Mouse (Mus musculus) kidney, adult 9 months (tissue): Measurements from ENCODE around the gene Pth1r.

Source experiments
- DNase-seq: peaks from one replicate; pipeline ENCODE4 v3.0.0; 2022

The Pth1r gene

DNA sequence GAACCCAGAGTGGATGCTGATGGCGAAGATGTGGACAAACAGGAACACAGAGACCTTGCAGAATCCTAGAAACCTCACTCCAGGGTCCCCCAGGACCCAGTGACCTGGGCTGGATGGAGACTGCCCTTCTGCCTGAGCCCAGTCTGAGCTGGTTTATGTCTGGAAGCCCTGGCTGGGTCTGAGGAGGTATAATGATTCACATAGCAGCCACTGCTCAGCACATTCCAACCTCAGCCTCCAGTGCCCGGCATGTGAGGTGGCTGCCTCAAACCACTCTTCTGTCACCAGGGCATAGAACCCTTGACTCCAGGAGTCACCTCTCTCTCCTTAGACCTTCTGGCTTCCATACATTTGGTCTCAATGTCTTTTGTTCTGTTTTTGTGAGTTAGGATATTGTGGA is 1.5 kb upstream of the Pth1r start:
- peak; percentile 90 for DNase-seq

DNA sequence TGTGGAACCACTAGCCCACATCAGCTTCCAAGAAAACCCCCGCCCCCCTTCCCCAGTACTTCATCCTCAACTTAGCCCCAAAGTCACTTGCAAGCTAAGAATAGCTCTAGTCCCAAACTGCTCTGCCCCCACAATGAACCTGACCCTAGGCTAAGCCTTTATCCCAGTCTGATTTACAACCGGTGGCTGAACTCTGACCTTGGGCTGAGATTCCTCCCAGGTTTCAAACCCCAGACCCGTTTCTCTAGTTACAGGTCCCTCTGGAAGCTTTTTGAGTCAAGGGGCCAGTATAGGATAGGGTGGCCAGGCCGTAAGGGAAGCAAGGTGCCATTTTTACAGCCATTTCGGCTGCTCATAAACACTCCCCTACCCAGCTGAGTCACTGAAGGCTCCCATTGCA is 707 bp downstream of the Pth1r start:
- peak; percentile 58 for DNase-seq

DNA sequence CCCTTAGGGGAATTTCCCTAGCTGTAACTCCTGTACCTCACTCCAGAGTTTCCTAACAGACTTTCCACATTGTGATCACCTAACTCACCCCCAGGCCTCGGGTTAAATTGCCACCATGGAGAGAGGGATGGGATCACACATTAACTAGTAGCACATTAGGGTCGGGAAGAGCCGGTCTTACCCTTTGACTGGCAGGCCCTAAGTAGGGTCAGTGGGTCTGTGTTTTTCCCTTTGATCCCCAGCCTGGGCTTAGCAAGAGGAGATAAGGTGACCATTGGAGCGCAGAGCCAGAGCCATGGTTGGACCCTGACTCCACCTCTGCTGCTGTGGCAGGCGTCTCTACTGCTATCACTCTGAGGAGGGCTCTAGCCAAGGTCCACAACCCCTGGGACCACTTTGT is 1.2 kb downstream of the Pth1r start:
- DNase-seq, result peak; percentile 93

DNA sequence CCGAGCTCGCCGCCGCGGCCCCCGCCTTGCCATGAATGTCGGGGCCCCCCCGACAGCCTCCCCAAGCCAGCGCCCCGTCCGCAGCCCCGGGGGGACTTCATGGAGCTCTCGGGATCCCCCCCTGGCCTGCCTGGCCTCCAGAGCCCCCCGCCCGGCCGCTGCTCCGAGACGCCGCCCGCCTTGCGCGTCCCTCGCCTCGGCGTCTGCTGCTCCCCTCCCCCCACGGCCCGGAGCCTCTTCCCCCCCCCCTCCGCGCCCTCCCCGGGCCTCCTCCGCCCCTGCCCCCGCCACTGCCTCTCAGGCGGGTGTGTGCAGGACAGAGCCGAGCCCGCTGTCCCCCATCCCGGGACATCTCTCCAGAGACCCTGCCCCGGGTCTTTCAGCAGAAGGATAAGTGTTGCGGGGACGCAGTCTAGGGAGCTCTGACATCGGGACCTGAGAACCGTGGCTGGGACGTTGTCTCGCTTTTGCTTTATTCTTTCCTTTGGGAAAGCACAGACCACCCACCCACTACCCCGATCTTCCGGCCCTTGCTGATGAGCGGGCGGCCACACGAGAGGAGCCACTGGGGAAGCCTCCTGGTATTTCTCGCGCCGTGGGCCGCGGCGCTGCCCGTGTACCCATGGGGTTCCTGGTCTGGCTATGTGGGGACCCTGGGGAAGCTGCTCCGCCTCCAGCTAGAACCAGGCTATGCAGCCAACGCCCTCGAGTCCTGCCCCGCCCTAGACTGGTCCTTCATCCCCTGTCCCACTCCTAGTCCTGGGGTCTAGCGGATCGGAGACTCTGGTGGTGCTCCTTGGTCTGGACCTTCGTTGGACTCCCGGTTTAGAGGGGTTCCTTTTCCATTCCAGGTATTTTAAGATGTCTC is 3.3 kb downstream of the Pth1r start:
- peak; percentile 33 for DNase-seq

DNA sequence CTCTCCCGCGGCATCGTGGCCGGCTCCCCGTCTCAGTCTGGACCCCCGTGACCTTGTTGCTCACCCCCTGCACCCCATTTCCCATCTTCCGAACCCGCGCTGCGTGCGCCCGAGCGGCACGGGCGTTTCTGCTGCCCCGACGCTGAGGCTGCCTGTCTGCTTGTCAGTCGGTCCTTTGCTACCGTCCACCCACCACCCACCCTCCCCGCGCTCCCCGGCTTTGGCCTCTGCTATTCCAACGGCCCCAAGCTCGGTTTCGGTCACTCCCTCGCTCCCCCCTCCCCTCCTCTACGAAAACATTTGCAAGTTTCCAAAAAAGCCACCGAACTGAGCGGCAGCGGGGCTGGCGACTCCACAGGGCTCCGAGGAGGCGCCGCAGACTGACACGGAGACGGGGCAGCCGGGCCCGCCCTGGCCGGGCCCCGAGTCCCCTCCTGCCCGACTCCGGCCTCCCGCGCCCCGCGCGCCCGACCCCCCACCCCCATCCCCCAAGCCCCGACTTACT is 3.9 kb downstream of the Pth1r start:
- peak; percentile 34 for DNase-seq

DNA sequence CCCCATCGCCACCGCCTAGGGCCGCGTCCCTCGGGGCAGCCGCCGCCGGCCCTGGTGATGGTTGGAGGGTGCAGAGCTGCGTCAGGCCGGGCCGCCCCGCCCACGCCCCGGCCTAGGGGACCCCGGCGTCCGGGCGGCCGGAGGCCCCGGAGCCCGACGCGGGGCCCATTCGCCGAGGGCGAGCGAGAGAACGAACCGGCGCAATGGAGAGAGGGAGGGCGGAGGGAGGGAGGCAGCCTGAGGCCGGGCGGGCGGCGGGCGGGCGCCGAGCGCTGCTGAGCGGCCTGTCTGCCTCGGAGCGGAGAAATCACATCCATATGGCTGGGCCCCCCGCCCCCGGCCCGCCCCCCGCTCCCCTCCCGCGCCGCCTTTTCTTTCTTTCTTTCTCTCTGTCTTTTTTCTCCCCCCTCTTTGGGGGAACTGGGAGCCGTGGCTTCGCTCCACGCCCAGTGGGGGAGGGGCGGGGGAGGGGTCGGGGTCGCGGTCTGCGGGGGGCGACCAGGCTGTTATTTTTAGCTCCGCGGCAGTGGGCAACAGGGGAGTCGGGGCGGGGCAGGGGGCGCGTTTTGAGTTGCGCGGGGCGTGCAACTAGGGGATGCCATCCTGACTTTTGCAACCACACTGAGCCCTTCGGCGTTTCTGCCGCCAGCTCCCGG is 4.5 kb downstream of the Pth1r start:
- no peak for DNase-seq

DNA sequence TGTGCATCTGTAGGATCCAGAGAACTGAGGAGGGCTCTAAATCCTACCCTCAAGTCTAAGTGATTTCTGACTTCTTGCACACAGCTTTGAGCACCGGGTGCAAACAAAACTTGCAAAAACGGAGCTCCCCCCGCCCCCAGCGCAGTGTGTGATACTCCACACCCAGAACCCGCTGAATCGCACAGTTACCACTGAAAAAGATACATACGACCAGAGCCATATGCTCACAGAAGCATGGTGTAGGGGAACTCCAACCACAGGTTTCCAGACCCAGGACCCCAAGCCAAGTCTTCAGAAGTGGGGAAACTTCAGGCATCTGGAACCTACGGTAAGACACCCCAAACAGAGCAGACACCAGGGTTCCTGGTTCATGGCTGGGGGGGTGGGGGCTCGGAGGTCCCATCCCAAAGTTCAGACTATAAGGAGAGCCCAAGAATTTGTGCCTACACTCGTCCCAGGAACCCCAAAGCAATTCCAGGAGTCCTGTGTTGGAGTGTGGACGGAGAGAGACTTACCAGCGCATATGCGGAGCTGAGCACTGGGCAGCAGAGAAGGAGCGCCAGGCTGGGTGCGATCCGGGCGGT is 5.1 kb downstream of the Pth1r start, which contains the start of gene Myl3:
TSS of gene Myl3 (plus strand) at position 151 of the 584 bp plus-strand sequence.
- DNase-seq, result peak; percentile 42

DNA sequence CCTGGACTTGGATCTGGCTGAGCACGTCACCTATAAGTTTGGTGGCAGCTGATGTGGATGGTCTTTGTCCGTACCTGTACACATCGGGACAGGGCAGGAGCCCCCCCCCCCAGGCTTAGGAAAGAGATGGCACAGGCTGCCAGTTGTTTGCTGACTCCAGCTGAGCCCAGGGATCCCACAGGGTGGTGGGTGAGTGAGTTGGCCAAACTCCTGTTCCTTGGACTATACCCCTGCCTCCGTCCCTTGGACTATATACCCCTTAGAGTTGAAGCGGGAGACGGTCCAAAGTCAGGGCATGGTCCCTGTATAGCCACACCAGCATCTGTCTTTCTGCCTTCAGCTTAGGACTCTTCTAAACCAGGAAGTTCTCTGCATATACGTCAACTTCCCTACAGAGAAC is 7.0 kb downstream of the Pth1r start:
- peak; percentile 70 for DNase-seq

DNA sequence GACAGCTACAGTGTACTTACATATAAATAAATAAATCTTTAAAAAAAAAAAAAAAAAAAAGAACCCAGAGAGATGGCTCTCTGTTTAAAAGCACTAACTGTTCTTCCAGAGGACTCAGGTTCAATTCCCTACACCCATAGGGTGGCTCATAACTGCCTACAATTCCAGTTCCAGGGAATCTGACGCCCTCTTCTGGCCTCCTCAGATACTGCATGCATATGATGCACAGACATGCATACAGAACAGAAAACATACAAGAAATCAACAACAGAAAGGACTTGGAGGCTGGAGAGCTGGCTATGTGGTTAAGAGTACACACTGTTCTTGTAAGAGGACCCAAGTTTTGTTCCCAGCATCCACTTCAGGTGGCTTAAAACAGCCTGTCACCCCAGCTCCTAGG is 8.9 kb downstream of the Pth1r start:
- DNase-seq, result peak; percentile 57

DNA sequence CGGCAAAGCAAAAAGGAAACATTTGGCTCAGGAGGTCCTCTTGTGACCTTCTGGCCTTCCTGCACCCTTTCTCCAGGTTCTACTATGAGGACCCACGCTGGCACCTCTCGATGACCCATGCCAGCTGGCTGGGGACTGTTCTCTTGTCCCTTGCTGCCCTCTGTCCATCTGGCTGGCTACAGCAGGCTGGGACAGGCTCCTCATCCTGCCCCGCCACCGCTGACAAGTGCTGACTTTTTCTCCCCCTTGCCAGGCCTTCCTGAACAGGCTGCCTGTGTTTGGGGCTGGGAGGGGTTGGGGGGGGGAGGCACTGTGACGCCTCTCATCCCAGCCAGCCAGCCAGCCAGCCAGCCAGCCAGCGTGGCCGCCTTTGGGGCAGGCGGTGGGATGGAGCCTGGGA is 10.6 kb downstream of the Pth1r start:
- DNase-seq, result no peak

DNA sequence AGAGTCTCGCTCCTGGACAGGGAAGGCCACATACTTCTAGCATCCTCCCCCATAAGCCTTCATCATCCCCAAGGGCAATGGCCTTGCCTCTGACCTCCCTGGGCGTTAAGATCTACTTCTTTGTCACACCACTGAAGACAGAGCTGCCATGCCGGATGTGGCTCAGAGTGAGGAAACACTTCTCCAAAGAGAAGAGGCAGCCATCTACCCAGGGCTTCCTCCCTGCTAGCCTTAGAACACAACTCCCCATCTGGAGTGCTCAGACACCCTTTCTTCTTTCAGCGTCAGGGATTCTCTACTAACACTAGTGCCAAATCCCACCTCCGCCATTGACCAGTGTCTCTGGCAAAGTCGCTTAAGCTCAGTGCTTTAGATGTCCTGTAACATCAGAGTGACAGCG is 12.8 kb downstream of the Pth1r start:
- no peak for DNase-seq

DNA sequence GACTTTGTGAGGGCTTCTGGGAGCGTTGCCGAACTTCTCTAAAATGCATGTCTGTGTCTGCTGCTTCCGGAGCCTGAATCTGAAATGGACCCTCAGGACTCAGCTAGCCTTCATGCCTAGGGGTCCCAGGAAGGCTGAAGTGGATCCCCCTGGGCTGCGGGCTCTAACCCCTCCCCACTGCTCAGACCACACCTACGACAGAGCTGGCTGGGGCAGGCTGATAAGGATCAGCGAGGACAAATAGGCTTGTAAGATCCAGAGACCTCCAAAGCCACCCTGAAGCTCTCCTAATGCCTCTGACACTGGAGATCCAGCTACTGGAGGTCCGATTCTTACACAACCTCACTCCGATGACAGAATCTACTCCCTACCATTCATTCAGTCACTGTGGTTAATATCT is 13.8 kb downstream of the Pth1r start:
- no peak for DNase-seq

DNA sequence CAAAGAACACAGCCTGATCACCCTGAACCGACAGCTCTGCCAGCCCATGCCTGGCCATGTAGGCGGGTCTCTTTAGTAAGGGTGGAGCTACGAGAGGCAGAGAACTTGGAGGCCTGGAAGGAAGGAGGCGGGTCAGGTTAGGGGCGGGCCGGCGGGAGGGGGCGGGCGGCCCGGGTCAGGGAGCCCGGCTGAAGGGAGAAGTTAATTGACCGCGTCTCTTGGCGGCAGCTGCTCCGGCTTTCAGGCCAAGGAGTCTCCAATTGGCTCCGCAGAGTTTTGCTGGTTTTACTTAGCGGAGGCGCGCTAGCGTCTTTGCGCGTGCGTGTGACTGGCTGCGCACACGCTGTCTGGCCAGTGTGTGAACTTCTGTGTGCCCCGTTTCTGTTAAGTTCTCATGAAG is 14.3 kb downstream of the Pth1r start:
- DNase-seq, result peak; percentile 93

DNA sequence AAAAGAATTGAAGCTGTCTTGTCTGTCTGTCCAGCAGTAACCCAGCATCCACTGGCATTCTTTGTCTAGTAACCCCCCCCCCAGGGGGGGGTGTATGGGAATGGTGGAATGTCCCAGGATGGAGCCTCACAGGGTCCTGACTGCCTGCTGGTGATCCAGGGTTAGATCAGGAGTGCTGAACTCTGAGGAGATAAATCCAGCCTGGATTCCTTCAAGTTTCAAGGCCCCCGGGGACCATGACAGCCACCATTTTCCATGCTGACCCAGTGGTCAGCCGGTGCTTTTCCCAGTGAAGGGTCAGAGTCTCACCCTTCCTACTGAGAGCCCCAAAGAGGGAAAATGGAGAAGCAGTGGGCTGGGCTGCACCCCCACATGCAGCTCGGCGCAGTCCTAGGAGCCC is 15.1 kb downstream of the Pth1r start:
- DNase-seq, result no peak

DNA sequence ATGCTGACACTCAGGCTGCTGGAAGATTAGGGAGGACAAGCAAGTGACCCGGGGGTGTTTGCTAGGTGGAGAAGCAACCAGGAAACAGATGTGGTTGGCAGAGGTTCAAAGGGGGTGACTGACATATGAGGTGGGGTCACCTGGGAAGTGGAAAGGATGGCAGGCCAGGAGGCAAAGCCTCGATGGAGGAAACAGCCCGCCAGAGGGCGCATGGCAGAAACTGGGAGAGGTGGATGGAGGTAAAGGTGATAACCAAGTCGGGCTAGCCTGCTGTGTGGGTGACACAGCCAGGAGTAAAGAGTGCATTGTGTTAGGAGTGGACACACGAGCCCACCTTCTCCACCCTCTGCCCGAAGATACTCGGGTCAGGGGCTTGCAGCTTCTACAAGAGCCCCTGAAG is 17.1 kb downstream of the Pth1r start:
- DNase-seq, result no peak

DNA sequence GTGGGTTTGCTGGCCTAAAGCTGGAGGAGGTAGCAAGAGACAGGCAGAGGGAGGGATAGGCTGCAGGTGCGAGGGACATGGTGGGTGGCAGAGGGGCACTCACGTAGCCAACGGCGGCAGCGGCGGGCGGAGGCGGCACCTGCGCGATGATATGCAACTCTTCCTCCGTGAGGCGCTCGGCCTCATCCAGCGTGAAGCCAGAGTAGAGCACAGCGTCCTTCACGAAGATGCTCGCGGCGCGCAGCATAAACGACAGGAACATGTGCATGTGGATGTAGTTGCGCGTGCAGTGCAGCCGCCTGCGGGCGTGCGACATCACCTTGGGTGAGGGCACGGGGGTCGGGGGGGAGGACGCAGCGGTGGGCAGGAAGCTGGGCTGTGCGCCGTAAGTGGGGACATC is 20.1 kb downstream of the Pth1r start:
- DNase-seq, result no peak

DNA sequence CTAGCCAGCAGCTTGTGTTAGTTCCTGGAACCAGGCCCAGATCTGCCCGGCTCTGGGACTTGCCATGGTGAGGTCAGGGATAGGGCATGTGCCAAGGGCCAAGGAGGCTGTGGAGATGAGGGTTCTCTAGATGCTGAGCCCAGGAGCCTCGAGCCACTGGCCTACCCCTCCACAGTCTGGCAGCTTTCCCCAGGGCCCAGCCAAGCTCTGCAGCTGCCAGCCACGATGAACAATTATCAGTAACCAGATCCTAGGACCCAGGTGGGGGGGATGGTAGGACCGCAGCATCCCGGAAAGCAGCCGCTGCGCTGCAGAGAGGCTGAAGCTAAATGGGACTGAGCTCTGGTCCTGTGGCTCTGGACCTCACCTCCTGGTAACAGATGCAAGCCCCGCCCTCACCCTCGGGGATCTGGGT is 21.2 kb downstream of the Pth1r start:
- peak; percentile 62 for DNase-seq

DNA sequence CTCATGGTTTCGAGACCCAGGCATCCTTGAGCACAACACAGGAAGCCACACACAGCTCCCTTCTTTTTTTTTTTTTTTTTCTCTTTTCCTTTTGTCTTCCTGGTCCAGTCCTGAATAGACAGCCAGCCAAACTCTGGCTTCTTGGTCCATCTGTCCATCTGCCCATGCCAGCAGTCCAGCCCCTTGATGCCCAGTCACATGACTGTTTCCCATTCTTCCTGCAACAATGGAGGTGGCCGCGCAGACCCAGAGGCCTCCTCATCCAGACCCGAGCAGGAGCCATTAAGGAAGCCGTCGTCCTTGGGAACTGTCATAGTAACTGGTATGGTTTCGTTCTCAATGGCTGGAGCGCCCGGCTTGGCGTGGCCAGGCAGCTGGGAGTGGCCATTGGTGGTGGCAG is 24.9 kb downstream of the Pth1r start:
- no peak for DNase-seq

DNA sequence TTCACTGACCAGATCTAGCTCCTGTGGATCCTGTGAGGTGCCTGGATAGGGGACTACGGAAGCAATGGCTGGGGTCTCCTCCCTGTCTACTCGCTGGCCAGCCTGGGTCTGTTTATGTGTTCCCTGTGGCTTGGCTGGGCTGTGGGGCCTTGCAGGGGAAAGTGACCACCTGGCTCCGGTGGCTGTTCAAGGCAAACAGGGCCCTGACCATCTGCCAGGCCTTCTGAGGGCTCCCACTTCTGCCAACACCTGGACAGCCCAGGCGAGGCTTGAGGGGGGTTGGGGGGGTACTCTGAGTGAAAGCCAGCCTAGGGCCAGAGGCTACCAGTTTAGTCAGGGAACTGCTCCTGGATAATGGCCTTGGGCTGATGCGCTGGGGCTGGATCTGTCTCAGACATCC is 27.0 kb downstream of the Pth1r start:
- DNase-seq, result no peak

DNA sequence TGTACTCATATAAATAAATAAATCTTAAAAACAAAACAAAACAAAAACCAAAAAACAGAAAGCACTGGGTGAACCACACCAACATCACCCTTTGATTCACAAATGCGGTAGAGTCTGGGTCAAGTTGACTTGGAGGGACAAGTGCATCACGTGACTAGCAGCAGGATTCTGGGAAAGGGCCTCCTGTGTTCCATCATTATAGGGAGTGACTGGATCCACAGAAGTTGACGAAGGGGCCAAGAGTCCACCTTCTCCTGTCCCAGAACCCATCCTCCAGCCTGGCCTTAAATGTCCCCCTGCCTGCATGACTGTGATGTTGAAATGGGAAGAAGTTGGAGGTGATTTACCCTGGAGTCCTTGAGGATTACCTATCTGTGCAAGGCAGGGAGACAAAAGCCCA is 28.1 kb downstream of the Pth1r start:
- no peak for DNase-seq

DNA sequence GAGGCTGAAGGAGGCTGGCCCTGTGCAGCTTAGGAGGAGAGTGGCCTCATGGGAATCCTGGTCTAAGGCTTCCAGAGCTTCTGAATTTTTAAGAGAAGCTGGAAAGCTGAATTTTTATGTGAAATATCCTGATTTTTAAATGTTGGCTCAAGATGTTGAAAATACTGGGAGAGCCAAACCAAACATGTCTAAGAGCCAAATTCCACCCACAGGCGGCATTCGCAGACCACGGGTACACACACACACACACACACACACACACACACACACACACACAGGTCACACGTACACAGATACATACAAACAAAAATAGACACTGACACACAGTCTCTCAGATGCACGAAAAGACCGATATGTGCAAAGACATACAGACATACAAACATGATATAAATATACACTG is 28.9 kb downstream of the Pth1r start:
- DNase-seq, result no peak

DNA sequence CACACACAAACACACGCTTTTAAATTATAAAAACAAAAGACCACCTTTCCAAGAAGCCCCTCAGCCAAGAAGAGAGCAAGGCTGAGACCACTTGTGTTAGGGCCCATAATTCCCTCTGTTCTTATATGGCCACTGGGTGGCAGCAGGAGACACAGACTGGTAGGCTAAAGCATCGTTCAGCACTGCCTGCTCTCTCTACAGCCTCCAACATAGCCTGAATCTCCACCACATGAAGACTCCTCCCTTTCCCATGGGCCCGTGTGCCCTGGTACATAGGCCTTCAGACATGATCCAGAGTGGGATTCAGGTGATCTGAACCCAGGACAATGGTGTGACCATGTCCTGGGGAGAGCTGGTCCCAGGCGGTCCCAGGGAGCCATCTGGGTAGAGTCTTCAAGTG is 30.2 kb downstream of the Pth1r start:
- DNase-seq, result peak; percentile 80

DNA sequence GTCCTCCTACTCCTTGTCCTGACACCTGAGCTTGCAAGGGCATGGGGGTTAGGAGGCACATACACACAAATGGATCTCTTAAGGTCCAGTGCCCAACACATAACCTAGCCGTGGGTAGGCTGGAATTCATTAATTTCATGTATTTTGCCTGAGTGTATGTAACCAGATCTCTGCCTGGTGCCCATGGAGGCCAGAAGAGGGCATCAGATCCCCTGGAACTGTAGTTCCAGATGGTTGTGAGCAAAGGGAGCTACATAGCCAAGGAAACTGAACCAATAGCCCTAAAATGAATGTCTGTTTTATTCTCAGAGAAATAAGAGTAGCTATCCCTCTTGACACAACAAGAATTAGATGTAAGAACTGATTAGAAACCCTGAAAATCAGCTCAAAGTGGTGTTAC is 31.5 kb downstream of the Pth1r start:
- no peak for DNase-seq

DNA sequence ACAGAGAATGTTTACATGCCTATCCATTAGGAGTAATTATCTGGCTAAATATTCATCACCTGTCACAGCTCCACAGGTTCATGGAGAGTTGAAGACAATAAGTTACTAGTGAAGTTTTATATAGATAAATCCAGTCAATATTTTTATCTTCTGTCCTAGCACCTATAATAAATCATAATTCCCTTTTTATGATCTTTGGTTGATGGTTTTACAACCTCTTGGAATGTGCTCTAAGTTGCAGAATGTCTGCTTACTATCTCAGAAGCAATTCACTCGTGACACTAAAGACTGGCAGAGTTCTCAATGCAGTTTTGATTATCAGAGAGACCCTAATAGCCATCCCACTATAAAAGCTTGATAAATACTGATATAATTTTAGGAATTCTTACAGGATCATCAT is 33.6 kb downstream of the Pth1r start:
- DNase-seq, result no peak
